Mouse (Mus musculus): ENCODE measurements around the gene D130052B06Rik. TPM values are rescaled to one million over a fixed set of nuclear protein-coding genes. Genes with fewer than 3 reads are reported as not detected.

The D130052B06Rik gene
- polyA plus RNA-seq, 1 experiment from 2014 or later: 0.06 TPM

DNA sequence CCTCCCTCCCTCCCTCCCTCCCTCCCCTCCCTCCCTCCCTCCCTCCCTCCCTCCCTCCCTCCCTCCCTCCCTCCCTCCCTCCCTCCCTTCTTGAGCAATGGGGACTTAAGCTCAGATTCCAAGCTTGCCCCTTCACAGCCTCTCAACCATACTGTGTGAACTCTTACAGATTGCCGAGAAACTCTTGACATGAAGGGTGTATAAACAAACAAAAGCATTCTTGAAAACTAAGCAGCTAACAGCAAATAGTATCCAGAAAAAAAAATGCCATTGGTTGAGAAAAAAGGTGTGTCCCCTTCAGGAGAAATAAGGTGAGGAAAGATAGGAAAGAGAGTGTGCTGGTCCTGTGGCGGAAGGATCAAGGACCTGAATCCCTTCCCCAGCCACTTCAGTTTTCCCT lies 4.1 kb downstream of the D130052B06Rik start:
- Histone ChIP-seq H3K27me3 (peaks cover 7% of the 10 kb centered on the region; the same call in 1 of the 2 replicates), H3K36me3 (no peaks in the 10 kb centered on the region), H3K4me3 (no peak overlapping the region), H3K4me1 (peaks cover 7% of the 10 kb centered on the region; the same call in 1 of the 2 replicates), H3K9me3 (no peaks in the 10 kb centered on the region), H3K27ac (no peak overlapping the region), H3K9ac (no peak overlapping the region), H3K4me2 (replicated peaks) (no peak overlapping the region)
- 65% methylated on average over 2 of the region's 2 CpGs for WGBS
- no peak for ATAC-seq (ENCODE audit: low FRiP score, low read depth)

- Histone ChIP-seq H3K36me3 (no peaks in the 10 kb centered on the region), H3K4me1 (peaks cover 7% of the 10 kb centered on the region; the same call in 1 of the 2 replicates), H3K9me3 (no peaks in the 10 kb centered on the region), H3K4me2 (replicated peaks) (no peak overlapping the region), H3K9ac (no peak overlapping the region), H3K27ac (no peak overlapping the region), H3K4me3 (no peak overlapping the region), H3K27me3 (peaks cover 10% of the 10 kb centered on the region; the same call in 1 of the 2 replicates)
- peak; percentile 79 for ATAC-seq (ENCODE audit: low FRiP score, low read depth)
- 16% methylated on average over 3 of the region's 3 CpGs for WGBS
Measured at GRCm38 (mm10) chr11:33607784-33608183, 8.7 kb downstream of the D130052B06Rik start.

GRCm38 (mm10) chr11:33614218-33614617 lies 15.1 kb downstream of the D130052B06Rik start:
- no peak overlapping the region for H3K9ac ChIP-seq
- peak; percentile 67 for ATAC-seq (ENCODE audit: low FRiP score, low read depth)
- no peak overlapping the region for H3K4me3 ChIP-seq
- no peaks in the 10 kb centered on the region for H3K36me3 ChIP-seq
- H3K27ac ChIP-seq: no peak overlapping the region
- no peaks in the 10 kb centered on the region for H3K4me1 ChIP-seq
- 6% methylated on average over 15 of the region's 15 CpGs for WGBS
- peaks cover 18% of the 10 kb centered on the region for H3K27me3 ChIP-seq
- H3K4me2 ChIP-seq (replicated peaks): no peak overlapping the region
- no peaks in the 10 kb centered on the region for H3K9me3 ChIP-seq

- Histone ChIP-seq H3K9me3 (no peaks in the 10 kb centered on the region), H3K27me3 (no peaks in the 10 kb centered on the region), H3K9ac (no peak overlapping the region), H3K36me3 (no peaks in the 10 kb centered on the region), H3K4me3 (no peak overlapping the region), H3K4me1 (no peaks in the 10 kb centered on the region), H3K27ac (no peak overlapping the region), H3K4me2 (replicated peaks) (no peak overlapping the region)
- WGBS: 80% methylated on average over 4 of the region's 4 CpGs
- no peak for ATAC-seq (ENCODE audit: low FRiP score, low read depth)
Measured at GRCm38 (mm10) chr11:33627136-33627742, 28.1 kb downstream of the D130052B06Rik start.

GRCm38 (mm10) chr11:33637107-33637506 lies 38.0 kb downstream of the D130052B06Rik start:
- no peak overlapping the region for H3K9ac ChIP-seq
- 88% methylated on average over 2 of the region's 2 CpGs for WGBS
- no peak overlapping the region for H3K4me2 ChIP-seq (replicated peaks)
- no peaks in the 10 kb centered on the region for H3K27me3 ChIP-seq
- no peak overlapping the region for H3K4me3 ChIP-seq
- no peaks in the 10 kb centered on the region for H3K36me3 ChIP-seq
- no peak for ATAC-seq (ENCODE audit: low FRiP score, low read depth)
- no peak overlapping the region for H3K27ac ChIP-seq
- H3K4me1 ChIP-seq: no peaks in the 10 kb centered on the region
- no peaks in the 10 kb centered on the region for H3K9me3 ChIP-seq

DNA sequence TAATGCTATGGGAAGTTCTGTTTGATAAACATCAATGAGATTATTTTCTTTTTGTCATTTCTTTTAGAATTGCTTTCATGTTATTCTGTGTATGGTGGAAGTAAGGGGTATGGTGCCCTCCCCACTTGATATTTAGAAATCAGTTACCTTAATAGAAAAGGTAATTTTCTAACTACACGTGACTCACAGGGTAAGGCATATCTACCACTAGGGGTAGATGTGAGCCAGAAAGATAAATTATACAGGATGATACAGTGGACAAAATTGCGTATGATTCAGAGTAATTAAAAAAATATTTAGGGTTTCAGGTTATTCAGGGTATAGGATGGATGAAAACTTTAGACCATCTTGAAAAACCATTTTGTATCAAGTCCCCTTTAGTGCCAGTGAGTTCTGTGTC lies 50.3 kb downstream of the D130052B06Rik start:
- no peak for ATAC-seq (ENCODE audit: low FRiP score, low read depth)

GRCm38 (mm10) chr11:33654485-33654884 lies 55.4 kb downstream of the D130052B06Rik start:
- no peaks in the 10 kb centered on the region for H3K36me3 ChIP-seq
- no peaks in the 10 kb centered on the region for H3K9me3 ChIP-seq
- H3K9ac ChIP-seq: no peak overlapping the region
- H3K4me1 ChIP-seq: no peaks in the 10 kb centered on the region
- no peaks in the 10 kb centered on the region for H3K27me3 ChIP-seq
- WGBS: 76% methylated on average over 2 of the region's 2 CpGs
- no peak overlapping the region for H3K4me2 ChIP-seq (replicated peaks)
- H3K27ac ChIP-seq: no peak overlapping the region
- no peak for ATAC-seq (ENCODE audit: low FRiP score, low read depth)
- no peak overlapping the region for H3K4me3 ChIP-seq

More for the DNA sequence above, 50.3 kb downstream of the D130052B06Rik start:
- no peaks in the 10 kb centered on the region for H3K27me3 ChIP-seq
- 78% methylated on average over 2 of the region's 2 CpGs for WGBS
- H3K9me3 ChIP-seq: no peaks in the 10 kb centered on the region
- H3K4me1 ChIP-seq: no peaks in the 10 kb centered on the region
- H3K36me3 ChIP-seq: no peaks in the 10 kb centered on the region
- H3K4me2 ChIP-seq (replicated peaks): no peak overlapping the region
- no peak overlapping the region for H3K4me3 ChIP-seq
- H3K27ac ChIP-seq: no peak overlapping the region
- no peak overlapping the region for H3K9ac ChIP-seq

DNA sequence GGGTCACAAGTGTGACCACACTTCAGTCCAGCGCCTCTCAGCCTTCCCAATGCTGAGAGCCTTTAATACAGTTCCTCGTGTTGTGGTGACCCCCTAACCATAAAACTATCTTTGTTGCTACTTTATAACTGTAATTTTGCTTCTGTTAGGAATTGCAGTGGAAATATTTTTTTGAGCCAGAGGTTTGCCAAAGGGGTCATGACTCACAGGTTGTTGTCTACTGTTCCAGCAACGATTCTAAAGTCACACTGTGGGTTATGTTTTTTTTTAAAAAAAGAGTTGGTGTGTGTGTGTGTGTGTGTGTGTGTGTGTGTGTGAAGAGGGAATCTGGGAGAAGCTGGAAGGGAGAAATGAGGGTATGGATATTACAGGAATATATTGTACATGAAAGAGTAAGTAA lies 56.1 kb downstream of the D130052B06Rik start:
- Histone ChIP-seq H3K27me3 (no peaks in the 10 kb centered on the region), H3K36me3 (no peaks in the 10 kb centered on the region), H3K4me1 (peaks cover 5% of the 10 kb centered on the region; the same call in 1 of the 2 replicates), H3K27ac (no peak overlapping the region), H3K9ac (no peak overlapping the region), H3K4me3 (no peak overlapping the region), H3K9me3 (no peaks in the 10 kb centered on the region), H3K4me2 (replicated peaks) (no peak overlapping the region)
- ATAC-seq (ENCODE audit: low FRiP score, low read depth): no peak
- WGBS: 76% methylated on average over 3 of the region's 3 CpGs

DNA sequence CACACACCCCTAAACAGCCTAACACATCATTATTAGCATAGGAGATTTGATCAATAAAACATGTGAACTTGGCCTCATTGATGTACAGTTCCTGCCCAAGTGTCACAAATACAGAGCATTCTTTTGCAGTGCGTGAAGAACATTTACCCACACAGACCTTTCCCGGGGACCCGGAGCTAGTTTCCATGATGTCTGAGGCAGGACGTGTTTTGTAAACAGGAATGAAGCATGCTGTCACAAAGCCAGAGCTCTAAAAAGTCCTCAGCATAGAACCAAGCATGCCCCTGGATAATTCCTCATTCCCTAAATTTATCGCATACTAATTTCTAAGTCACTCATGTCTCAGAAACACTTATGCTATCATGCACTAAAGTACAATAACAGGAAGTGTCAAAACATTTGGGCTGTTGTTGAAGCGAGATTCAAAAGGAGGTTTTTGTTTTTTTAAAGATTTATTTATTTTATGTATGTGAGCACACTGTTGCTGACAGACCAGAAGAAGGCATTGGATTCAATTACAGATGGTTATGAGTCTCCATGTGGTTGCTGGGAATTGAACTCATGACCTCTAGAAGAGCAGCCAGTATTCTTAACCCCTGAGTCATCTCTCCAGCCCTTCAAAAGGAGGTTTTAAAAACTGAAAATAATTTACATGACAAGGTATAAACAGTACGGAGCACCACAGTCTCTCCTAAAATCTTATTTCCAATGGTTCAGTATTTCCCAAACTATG lies 56.9 kb downstream of the D130052B06Rik start:
- no peaks in the 10 kb centered on the region for H3K27me3 ChIP-seq
- H3K9ac ChIP-seq: no peak overlapping the region
- H3K27ac ChIP-seq: no peak overlapping the region
- no peak overlapping the region for H3K4me3 ChIP-seq
- no peak for ATAC-seq (ENCODE audit: low FRiP score, low read depth)
- H3K9me3 ChIP-seq: no peaks in the 10 kb centered on the region
- no peak overlapping the region for H3K4me2 ChIP-seq (replicated peaks)
- H3K4me1 ChIP-seq: peaks cover 10% of the 10 kb centered on the region
- no peaks in the 10 kb centered on the region for H3K36me3 ChIP-seq
- 73% methylated on average over 7 of the region's 7 CpGs for WGBS

DNA sequence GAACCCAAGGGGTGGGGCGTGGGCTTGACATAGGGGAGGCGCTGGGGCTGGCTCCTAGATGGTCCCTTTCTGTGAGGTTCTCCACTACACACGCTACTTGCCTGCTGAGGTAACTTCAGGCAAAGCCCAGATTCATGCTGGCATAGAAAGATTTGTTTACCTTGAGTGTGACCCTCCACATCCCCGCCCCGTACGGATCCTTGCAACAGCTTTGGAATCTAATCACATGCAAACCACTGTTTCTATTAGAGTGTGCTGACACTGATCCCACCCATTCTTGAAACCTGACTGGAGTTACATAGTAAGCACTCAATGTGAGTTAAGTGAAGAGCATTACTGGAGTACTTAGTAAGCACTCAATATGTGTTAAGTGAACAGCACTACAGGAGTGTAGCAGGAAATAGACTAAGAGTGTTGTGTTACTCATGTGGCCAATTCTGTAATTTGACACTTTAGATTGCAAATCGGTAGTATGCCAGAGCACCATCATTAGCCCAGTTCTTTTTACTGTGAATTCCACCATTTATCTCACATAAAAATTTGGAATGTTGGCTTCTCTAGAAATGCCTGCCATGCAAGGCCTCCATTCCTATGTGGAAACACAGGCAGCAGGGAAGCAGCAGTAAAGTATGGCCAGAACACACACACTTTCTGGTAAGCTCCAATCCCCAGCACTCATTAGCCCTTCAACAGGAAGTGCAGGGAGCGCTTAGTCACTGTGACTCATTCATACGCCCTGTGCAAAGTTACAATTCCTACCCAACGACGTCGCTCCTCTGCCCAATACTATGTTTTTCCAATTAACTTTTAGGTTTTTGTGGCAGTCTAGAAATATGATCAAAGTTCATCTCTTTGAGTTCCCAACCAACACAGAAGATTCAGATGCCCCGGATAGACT lies 61.2 kb downstream of the D130052B06Rik start:
- H3K4me1 ChIP-seq: peaks cover 10% of the 10 kb centered on the region
- 62% methylated on average over 13 of the region's 13 CpGs for WGBS
- no peak overlapping the region for H3K9ac ChIP-seq
- ATAC-seq (ENCODE audit: low FRiP score, low read depth): no peak
- no peak overlapping the region for H3K4me2 ChIP-seq (replicated peaks)
- H3K4me3 ChIP-seq: no peak overlapping the region
- no peaks in the 10 kb centered on the region for H3K9me3 ChIP-seq
- H3K27ac ChIP-seq: no peak overlapping the region
- H3K27me3 ChIP-seq: 0 out of 2 replicates have a peak, but pooled peaks cover 4% of the 10 kb centered on the region
- H3K36me3 ChIP-seq: no peaks in the 10 kb centered on the region

DNA sequence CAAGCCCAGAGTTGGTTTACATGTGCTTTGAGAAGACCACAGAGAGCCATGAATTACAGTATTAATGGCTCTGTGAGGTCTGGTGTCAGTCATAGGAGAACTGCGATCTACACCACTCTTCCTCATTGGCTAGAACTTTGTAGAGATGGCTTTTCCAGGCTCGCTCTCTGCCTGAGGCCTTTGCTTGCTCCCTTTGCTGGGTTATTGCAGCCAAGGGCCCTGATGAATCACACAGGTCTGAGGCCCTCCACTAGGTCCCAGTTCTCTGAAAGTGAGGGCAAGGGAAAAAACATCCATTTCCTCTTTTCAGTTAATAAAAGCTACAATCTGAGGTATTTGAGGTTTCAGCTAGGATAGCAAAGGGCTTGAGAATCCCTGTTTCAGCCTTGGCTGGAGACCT lies 64.5 kb downstream of the D130052B06Rik start:
- H3K4me1 ChIP-seq: peaks cover 10% of the 10 kb centered on the region
- H3K36me3 ChIP-seq: no peaks in the 10 kb centered on the region
- 71% methylated on average over 2 of the region's 2 CpGs for WGBS
- H3K27ac ChIP-seq: no peak overlapping the region
- 0 out of 2 replicates have a peak, but pooled peaks cover 8% of the 10 kb centered on the region for H3K27me3 ChIP-seq
- H3K9me3 ChIP-seq: no peaks in the 10 kb centered on the region
- H3K4me2 ChIP-seq (replicated peaks): no peak overlapping the region
- peak; percentile 57; the same call in 1 of the 2 replicates for ATAC-seq (ENCODE audit: low FRiP score, low read depth)
- H3K9ac ChIP-seq: no peak overlapping the region
- H3K4me3 ChIP-seq: no peak overlapping the region

DNA sequence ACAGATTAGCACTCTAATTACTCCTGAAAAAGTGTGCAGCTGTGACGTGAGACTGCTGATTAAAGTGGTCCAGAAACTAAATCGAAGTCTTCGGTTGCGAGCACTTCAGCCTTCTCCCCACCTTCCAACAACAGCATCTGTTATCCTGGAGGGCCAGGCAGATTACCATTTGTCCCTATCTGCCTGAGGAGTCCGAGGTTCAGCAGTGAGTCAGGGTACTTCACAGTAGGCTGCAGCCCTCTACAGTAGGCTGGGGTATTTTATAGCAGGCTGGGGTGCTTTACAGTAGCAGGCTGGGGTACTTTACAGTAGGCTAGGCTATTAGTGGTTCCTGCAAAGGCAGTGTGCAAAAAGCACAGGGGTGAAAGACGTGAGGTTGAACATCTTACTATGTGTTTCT lies 69.3 kb downstream of the D130052B06Rik start:
- no peak for ATAC-seq (ENCODE audit: low FRiP score, low read depth)
- Histone ChIP-seq H3K4me3 (no peak overlapping the region), H3K27me3 (peaks cover 20% of the 10 kb centered on the region; the same call in 1 of the 2 replicates), H3K4me1 (peaks cover 11% of the 10 kb centered on the region), H3K27ac (no peak overlapping the region), H3K9ac (no peak overlapping the region), H3K36me3 (no peaks in the 10 kb centered on the region), H3K4me2 (replicated peaks) (no peak overlapping the region), H3K9me3 (no peaks in the 10 kb centered on the region)
- WGBS: 43% methylated on average over 6 of the region's 6 CpGs
